Mouse (Mus musculus) lung, embryonic 14.5 days (tissue): ENCODE data around the gene Bag3. TPM values are rescaled to one million over a fixed set of nuclear protein-coding genes. Genes with fewer than 3 reads are reported as not detected.
"Not testable (repeated sequence)": the region's sequence is repeated elsewhere in the genome, so short reads cannot be mapped to it uniquely, and the experiment has no call there.

Source experiments
- ATAC-seq: fragments of 200-750 bp; cut with Nextera tagmentation; 2 replicates; pipeline ENCODE4 v1.8.0; 2017; ENCODE audit warnings: mild to moderate bottlenecking, moderate TSS enrichment, moderate library complexity; ENCODE audit not compliant: insufficient read depth
- DNase-seq: peaks from one replicate; pipeline ENCODE4 v3.0.0-alpha.2; 2015
- H3K27ac ChIP-seq: fragments of 300-500 bp; sonication (generic); 2 replicates; pipeline ENCODE4 v1.5.1; 2014; ENCODE audit warnings: low read depth, mild to moderate bottlenecking, moderate library complexity
- H3K27me3 ChIP-seq: fragments of 300-500 bp; sonication (generic); 2 replicates; pipeline ENCODE4 v1.6.1; 2014; ENCODE audit warnings: low read length, control low read depth; ENCODE audit not compliant: insufficient read depth
- H3K36me3 ChIP-seq: fragments of 300-500 bp; sonication (generic); 2 replicates; pipeline ENCODE4 v1.6.1; 2014; ENCODE audit warnings: control low read depth; ENCODE audit not compliant: insufficient read depth
- H3K4me1 ChIP-seq: fragments of 300-500 bp; sonication (generic); 2 replicates; pipeline ENCODE4 v1.6.1; 2014; ENCODE audit warnings: antibody characterized with exemption, control low read depth; ENCODE audit not compliant: insufficient read depth
- H3K4me2 ChIP-seq: fragments of 300-500 bp; sonication (generic); 2 replicates; pipeline ENCODE4 v1.6.1; 2014; ENCODE audit warnings: mild to moderate bottlenecking
- H3K4me3 ChIP-seq: fragments of 300-500 bp; sonication (generic); 2 replicates; pipeline ENCODE4 v1.5.1; 2014; ENCODE audit warnings: low read depth, low read length
- H3K9ac ChIP-seq: fragments of 300-500 bp; sonication (generic); 2 replicates; pipeline ENCODE4 v1.6.1; 2014
- H3K9me3 ChIP-seq: fragments of 300-500 bp; sonication (generic); 2 replicates; pipeline ENCODE4 v1.6.1; 2016; ENCODE audit warnings: low read depth, low read length, control low read depth
- CTCF ChIP-seq: IDR thresholded peaks from 2 replicates; pipeline ENCODE4 v1.5.1; 2016; ENCODE audit warnings: antibody characterized with exemption, low read depth
- WGBS: fragments of 180-500 bp; shearing (Covaris S2); extraction: QIAGEN DNeasy Blood & Tissue Kit; methylation state at CpG from one replicate; pipeline ENCODE4 v1.1.7; 2014; 5-methylcytosine and 5-hydroxymethylcytosine counted together
- polyA plus RNA-seq: library from polyadenylated mRNA; unstranded; fragments of >200 nt; fragmentation: Nextera tagmentation; extraction: Ambion mirVana; gene quantifications from 2 replicates; pipeline ENCODE4 v1.2.1, GENCODE M21; 2014

Gene Bag3
- polyA plus RNA-seq, 1 experiment from 2014 or later, result 20.9 TPM

DNA sequence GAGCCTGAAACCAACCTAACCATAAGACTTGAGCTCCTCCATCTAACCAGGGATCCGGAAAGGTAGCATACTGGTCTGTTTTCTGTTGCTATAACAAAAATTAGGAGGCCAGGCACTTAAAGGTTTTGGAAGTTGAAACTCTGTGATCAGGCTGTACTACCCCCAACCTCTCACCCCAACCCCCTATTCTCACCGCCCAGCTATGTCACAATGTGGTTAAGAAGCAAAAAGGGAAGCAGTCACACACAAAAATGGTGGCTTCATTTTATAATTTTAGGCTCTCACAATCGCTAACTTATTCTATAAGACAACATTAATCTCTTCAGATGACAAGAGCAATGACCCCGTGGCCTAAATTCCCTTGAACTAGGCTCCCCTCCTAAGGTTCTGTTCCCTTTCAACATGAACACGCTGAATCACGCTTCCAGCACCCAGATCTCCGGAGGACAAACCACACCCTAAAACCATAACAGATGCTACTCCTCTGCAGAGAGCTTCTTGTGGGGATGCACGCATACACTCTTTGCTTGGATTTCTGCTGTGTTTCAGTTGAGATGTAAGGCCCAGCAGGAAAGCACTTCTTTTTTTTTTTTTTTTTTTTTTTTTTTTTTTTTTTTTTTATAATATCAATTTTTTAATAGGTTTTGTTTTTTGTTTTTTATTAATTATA lies 46.7 kb downstream of the Bag3 start:
- Histone ChIP-seq H3K9me3 (no peaks in the 10 kb centered on the region), H3K9ac (no peak overlapping the region), H3K4me2 (no peak overlapping the region), H3K4me3 (no peak overlapping the region), H3K27me3 (no peaks in the 10 kb centered on the region), H3K4me1 (no peaks in the 10 kb centered on the region), H3K27ac (no peak overlapping the region), H3K36me3 (no peaks in the 10 kb centered on the region)
- TF ChIP-seq CTCF, result no peak
- no peak for ATAC-seq
- WGBS, result 89% methylated on average over 8 of the region's 8 CpGs
- DNase-seq, result no peak

DNA sequence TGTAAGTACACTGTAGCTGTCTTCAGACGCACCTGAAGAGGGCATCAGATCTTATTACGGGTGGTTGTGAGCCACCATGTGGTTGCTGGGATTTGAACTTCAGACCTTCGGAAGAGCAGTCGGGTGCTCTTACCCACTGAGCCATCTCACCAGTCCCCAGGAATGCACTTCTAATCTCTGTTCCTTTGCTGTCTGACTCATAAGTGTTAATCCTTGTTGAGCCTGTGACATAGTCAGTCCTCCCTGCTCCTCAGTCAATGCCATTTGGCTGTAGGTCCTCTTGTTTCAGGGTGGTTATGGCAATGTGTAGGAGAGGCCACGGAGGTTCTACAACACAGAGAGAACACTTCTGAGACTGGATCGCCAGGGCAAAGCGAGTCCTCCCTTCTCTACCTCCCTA lies 47.2 kb downstream of the Bag3 start:
- not testable (repeated sequence) for H3K27ac ChIP-seq, H3K4me3 ChIP-seq, ATAC-seq, H3K9ac ChIP-seq, H3K36me3 ChIP-seq, DNase-seq, H3K9me3 ChIP-seq, H3K4me2 ChIP-seq, H3K27me3 ChIP-seq, H3K4me1 ChIP-seq
- 81% methylated on average over 7 of the region's 7 CpGs for WGBS

DNA sequence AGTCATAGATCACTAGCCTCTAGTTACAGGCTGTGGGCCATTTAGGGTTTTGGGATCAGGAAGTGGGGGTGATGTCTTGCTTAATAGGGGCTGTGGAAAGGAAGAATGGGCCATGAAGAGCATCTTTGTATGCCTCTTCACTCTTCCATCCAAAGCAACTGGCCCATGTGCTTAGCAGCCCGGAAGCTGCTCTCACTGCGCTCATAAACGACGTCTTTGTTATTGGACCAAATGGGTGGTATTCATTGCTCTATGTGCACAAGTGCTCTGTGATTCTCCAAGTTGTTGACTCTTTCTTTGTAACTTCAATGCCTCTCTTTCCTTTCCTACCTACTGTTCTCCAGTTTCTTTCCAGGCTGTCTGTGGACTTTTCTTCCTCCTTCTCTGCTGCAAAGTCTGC lies 48.6 kb downstream of the Bag3 start:
- Histone ChIP-seq H3K27me3 (no peaks in the 10 kb centered on the region), H3K9ac (no peak overlapping the region), H3K4me1 (no peaks in the 10 kb centered on the region; the same call in 1 of the 2 replicates), H3K4me3 (no peak overlapping the region), H3K9me3 (no peaks in the 10 kb centered on the region), H3K36me3 (no peaks in the 10 kb centered on the region), H3K4me2 (no peak overlapping the region), H3K27ac (no peak overlapping the region)
- ATAC-seq, result no peak
- no peak for DNase-seq
- 60% methylated on average over 4 of the region's 4 CpGs for WGBS
- TF ChIP-seq CTCF, result no peak

DNA sequence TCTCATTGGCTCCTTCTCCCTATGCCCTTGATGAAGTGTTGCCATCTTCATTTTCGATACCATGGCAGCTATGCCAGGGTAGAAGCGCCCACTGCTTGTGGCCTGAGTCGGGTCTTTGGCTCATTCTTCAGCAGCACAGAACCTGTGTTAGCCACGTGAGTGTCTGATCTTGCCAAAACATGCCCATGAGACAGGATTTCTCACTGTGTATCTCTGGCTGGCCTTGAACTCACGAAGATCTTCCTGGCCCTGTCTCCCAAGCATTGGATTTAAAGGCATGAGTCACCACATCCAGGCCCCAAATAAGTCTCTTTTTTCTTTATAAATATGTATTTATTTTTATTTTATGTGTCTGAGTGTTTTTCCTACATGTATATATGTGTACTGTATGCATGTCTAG lies 51.8 kb downstream of the Bag3 start:
- Histone ChIP-seq H3K4me2 (no peak overlapping the region), H3K9ac (no peak overlapping the region), H3K27ac (no peak overlapping the region), H3K36me3 (no peaks in the 10 kb centered on the region), H3K9me3 (no peaks in the 10 kb centered on the region), H3K4me1 (no peaks in the 10 kb centered on the region; the same call in 1 of the 2 replicates), H3K4me3 (no peak overlapping the region), H3K27me3 (no peaks in the 10 kb centered on the region)
- WGBS, result 85% methylated on average over 5 of the region's 5 CpGs
- ATAC-seq (no peak), DNase-seq (no peak)
- TF ChIP-seq CTCF, result no peak

DNA sequence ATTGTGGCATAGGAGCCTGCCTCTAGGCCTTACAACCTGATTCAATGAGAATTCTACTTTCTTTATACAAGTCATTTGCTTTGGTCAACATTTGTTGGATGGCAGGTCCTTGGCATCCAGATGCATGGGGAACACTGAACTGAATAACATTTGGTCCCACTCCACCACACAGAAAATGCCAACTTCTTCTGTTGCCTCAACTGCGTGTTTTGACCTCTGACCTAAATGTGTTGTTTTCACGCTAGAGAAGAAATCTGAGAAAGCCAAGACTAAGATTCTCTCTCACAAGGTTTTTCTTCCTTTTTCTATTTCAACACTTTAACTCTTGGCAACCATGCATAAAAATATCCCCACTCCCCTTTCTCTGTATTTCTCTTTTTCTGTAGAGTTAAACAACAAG lies 52.4 kb downstream of the Bag3 start:
- Histone ChIP-seq H3K4me3 (no peak overlapping the region), H3K36me3 (no peaks in the 10 kb centered on the region), H3K4me1 (no peaks in the 10 kb centered on the region; the same call in 1 of the 2 replicates), H3K4me2 (no peak overlapping the region), H3K27me3 (no peaks in the 10 kb centered on the region), H3K27ac (no peak overlapping the region), H3K9ac (no peak overlapping the region), H3K9me3 (no peaks in the 10 kb centered on the region)
- no peak for TF ChIP-seq CTCF
- WGBS, result 45% methylated on average over 2 of the region's 2 CpGs
- peak; percentile 72 for DNase-seq
- no peak for ATAC-seq

DNA sequence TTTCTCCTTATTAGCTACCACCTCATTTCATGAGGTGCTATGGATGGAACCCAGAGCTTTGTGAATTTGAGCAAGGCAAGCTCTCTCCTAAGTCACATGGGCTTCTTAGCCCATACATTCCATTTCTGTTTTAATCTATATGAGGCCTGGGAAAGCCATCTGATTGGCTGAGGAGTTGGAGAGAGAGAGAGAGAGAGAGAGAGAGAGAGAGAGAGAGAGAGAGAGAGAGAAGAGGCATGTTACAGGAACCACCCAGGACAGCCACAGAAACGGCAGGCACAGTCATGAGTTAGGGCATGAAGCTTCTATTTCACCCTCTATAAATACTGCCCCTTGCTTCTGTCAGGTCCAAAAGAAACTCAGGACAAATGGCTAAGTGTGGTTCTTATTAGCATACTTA lies 54.2 kb downstream of the Bag3 start:
- DNase-seq, result no peak
- ATAC-seq, result no peak
- H3K9ac ChIP-seq, result no peak overlapping the region
- H3K4me1 ChIP-seq, result no peaks in the 10 kb centered on the region; the same call in 1 of the 2 replicates
- H3K27me3 ChIP-seq, result no peaks in the 10 kb centered on the region
- H3K4me2 ChIP-seq, result no peak overlapping the region
- no peak overlapping the region for H3K27ac ChIP-seq
- TF ChIP-seq CTCF, result no peak
- WGBS, result 35% methylated on average over 1 of the region's 1 CpGs
- no peaks in the 10 kb centered on the region for H3K36me3 ChIP-seq
- no peak overlapping the region for H3K4me3 ChIP-seq
- H3K9me3 ChIP-seq, result no peaks in the 10 kb centered on the region

DNA sequence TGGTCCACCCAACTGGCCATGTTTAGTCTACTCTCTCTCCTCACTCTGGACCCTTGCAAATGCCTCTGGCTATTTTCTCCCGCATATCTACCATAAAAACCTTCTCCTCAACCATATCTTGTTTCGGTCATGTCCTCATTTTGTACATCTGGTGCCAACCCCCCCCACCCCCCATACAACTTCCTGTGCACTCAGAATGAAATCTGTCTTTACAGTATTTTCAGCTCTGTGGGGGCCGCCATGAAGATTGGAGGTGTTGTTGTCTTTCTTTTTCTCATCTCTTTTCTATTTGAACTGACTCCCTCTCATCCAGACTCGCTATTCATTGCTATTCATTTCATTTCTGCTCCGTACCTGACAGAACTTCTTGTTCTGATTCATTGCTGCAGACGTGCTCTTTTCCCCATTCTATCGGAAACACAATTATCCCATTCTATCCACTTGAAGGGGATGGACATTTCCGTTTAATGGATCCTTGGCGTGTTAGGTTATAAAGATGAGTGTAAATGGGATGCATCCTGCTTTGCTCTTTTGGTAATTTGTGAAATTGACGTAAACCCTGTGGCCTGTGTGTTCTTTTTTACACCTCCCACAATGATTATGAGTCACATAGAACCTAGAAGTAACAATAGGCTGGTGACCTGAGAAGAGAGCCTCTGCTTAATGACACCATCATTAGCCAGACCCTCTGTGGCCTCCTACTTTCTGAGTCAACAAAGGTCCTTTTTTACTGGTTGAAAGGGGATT lies 55.0 kb downstream of the Bag3 start:
- H3K36me3 ChIP-seq, result no peaks in the 10 kb centered on the region
- ATAC-seq (no peak), DNase-seq (no peak)
- no peak overlapping the region for H3K4me3 ChIP-seq
- no peak overlapping the region for H3K27ac ChIP-seq
- no peaks in the 10 kb centered on the region for H3K9me3 ChIP-seq
- no peaks in the 10 kb centered on the region for H3K27me3 ChIP-seq
- H3K9ac ChIP-seq, result no peak overlapping the region
- 80% methylated on average over 10 of the region's 10 CpGs for WGBS
- H3K4me1 ChIP-seq, result no peaks in the 10 kb centered on the region; the same call in 1 of the 2 replicates
- H3K4me2 ChIP-seq, result no peak overlapping the region
- TF ChIP-seq CTCF, result no peak
